Mouse (Mus musculus) NIH3T3 (cell line): ENCODE data around the gene Taf8.
"Not testable (repeated sequence)": the region's sequence is repeated elsewhere in the genome, so short reads cannot be mapped to it uniquely, and the experiment has no call there.

Experiments used
- DNase-seq: peaks from one replicate; pipeline ENCODE4 v3.0.0-alpha.2; 2012; ENCODE audit warnings: low read depth

Gene Taf8

DNA sequence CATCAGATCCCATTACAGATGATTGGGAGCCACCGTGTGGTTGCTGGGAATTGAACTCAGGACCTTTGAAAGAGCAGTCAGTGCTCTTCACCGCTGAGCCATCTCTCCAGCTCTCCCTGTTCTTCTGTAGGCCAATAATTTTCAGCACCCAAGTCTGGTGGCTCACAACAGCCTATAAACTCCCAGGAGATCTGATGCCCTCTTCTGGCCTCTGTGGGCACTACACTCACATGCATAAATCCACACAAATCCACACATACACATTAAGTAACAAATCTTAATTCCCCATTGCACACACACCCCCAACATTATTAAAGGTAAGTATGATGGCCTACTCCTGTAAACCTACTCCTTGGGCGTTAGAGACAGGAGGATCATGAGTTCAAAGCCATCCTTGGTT is 14.1 kb upstream of the Taf8 start:
- peak; percentile 40 for DNase-seq

DNA sequence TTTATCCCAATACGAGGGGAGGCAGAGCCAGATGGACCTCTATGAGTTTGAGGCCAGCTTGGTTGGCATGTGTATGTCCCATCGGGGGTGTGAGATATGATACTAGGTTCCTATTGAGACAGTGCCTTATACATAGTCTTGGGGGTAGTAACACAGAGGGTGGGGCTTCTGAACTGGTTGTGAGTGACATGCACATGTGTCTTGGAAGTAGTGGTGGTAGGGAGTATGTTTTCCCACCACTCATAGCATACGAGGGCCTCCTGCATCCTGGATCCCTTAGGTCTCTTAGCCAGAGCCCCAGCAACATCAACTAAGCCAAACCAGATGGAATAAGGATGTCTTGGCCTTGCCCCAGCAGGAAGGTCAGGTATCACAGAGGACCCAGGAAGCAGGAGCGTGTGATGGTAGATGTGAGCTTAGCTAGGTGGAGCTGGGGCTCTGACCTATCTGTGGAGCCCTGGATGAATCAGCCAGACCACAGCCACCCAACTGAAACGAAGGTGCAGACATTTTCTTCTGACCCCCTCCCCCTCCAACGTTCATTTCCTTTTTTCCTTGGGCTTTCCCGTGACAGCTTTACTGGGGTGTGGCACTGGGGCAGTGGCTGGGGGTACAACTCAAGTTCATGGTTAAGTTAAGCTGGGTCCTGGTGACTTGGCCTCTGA is 13.2 kb upstream of the Taf8 start:
- no peak for DNase-seq

DNA sequence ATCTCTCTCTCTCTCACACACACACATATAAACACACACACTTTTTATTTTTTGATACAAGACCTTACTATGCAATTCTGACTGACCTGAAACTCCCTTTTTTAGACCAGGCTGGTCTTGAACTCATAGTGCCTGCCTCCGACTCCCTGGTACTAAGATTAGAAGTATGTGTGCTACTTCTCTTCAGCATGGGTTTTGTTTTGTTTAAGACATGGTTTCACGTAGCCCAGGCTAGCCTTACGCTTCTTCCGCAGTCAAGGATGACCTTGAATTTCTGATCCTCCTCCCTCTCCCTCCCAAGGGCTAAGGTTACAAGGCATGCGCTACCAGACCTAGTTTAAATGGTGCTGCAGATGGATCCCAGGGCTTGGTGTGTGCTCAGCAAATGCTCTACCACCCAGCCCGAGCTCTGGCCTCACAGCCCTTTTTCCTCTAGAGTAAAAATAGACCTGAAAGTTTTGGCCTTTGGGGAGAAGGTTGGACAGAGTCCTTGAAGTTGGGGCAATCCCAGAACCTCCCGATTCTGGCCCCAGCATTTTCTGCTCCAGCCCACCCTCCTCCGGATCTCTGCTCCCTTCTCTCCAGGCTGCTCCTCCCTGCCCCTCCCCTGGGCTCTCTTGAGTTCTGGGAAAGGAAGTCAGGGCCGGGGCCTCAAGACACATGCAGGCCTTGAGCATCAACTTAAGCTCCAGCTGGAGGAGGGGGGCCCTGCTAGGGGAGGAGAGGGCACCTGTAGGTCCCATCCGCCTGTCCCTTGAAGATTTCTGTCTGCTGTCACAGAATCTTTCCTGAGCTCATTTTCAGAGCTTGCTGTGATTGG is 11.1 kb upstream of the Taf8 start:
- peak; percentile 56 for DNase-seq

DNA sequence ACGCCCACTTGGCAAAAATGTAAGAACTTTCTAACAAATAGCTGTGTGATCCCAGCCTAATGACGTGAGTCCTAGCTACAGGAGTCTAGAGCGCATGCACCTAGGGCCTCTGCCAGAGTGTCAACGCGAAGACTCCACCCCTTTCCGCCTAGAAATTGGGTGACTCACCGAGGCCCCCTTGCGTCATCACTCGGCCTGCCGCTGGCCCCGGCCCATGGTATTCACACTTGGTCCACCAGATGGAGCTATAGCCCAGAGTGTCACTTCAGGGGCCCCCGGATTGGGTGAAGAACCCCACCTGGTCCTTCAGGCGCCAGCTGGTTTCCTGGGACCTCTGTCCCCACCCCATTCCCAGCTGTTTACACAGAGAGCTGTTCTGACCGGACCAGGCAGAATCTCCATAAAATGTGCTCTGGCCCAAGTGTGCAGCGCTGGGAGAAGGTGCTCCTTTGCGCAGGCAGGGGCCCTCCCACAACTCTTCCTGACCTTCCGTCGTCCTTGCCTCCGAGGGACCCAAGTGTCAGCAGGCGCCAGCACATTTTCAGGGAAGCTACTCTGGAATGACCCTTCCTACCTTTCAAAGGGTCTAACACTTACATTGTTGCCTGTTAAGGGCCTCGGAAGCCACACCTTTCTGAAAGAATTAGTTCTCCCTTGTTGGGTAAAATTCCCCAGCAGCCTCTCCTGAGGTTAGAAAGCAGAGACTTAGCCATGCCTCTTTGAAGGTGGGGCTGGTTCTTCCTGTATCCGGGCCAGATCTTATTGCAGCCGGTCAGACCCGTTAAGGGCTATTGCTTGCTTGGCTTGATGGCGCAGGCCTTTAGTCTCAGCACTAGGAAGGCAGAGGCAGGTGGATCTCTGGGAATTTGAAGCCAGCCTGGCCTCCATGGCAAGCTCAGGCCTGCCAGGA is 9.3 kb upstream of the Taf8 start:
- peak; percentile 99 for DNase-seq

DNA sequence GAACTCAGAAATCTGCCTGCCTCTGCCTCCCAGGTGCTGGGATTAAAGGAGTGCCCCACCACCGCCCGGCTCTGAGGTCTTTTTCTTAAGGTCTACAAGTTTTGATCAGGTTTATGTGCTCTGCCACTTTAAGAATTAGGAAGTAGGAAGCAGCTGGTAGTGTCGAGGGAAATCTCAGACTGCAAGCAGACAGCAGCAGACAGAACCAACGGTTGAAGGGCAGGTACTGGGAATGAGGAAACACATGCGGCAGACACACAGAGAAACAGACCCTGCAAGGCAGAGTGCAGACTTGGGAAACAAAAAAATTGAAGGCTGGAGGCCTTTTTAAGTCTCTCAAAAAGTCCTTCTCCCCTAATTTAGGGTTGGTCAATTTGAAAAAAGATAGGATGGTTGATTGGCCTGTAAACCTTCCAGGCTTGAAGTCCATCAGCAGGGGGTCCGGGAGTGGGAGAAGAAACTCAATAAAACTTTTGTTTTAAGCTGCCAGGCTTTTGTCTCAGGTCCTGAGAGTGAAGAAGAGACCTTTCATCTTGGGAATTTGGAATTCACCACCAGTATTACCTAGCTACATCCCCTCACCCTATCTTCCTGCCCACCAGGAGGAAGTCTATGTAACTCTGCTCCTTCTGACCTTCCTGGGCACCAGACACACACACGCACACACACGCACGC is 7.1 kb upstream of the Taf8 start:
- no peak for DNase-seq

DNA sequence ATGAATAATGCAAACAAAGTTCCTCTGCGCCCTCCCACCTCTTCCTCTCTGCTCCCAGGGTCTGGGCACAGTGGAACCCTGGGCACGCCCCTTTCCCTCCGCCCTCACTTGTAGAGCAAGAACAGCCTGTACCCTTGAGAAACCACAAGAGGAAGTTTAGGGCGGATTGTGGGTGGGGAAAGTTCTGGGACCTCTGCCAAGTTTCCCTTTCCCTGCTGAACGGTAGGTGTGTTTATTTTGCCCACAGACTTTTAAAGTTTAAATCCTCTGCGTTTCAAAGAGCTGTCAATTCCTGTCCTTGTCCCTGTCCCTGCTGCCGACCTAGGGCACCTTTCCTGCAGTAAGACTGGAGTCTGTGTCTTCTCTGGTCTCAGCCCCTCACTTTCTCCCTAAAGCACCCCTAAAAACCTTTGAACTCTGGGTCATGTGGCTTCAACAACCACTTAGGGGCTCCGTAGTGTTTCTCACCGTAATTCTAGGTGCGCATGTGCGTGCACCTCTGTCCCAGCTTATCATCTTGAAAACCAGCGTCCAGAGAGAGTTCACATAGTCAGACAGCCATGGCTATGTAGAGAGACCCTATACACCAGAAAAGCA is 6.0 kb upstream of the Taf8 start:
- peak; percentile 96 for DNase-seq

DNA sequence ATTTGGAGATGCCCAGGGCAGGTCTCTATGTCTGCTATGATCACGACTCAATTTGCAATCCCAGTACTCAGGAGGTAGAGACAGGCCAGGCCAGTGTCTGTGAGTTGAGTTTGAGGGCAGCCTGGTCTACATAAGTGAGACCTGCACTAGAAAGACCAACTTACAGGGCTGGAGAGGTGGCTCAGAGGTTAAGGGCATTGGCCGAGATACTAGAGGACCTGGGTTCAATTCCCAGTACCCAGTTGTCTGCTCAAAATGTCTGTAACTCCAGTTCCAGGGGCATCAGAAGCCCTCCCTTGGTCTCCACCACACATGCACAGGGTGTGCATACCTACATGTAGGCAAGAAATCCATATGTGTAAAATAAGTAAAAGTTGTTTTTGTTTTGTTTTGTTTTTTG is 5.4 kb upstream of the Taf8 start:
- DNase-seq, result no peak

DNA sequence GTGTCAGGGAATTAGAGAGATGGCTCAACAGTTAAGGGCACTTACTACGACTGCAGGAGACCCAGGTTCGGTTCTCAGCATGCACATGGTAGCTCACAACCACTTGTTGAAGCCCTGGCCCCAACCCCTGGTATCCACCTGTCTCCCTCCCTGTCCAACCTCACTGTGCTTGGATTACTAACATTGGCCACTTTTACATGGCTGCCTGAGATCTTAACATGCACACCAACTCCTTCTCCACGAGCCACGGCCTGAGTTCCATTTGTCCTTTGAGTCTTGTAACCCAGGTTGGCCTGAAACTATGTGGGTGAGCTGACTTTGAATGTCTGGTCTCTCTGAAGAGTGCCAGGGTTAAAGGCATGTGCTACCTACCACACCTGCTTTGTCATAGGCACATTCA is 4.6 kb upstream of the Taf8 start:
- no peak for DNase-seq

DNA sequence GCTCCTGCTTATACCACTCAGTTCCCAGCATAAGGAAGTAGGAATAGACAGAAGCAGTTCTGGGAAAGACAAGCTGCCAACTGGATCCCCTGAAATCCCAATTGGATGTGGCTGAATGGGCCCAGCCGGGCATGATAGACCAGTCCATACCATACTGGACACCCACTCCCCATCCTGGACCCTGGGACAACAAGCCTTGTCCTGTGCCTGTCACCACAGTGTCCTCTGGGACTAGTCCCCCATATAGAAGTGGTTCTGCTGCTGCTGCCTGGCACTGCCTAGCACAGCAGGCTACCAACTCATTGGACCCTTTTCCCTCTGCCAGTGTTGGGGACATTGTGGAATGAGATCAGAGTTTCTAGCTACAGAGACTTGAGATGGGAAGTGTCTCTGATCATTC is 4.0 kb upstream of the Taf8 start:
- DNase-seq, result no peak

DNA sequence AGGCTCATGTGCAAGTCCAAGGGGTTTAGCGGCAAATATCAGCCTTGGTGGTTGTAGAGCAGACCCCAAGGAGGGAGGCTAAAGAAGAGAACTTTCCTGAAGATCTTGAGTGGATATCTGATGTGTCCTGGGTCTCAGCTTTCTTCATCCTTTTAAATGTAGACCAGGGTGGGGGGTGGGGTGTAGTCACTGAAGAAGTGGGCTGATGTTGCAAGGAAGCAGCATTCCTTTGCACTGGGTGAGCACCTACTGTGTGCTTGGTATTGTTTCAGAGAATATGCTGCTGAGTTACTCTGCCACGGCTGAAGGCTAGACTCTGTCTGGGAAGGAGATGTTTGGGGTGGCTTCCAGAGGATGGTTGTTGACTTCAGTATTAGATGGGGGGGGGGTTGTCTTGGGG is 3.5 kb upstream of the Taf8 start:
- DNase-seq, result no peak

DNA sequence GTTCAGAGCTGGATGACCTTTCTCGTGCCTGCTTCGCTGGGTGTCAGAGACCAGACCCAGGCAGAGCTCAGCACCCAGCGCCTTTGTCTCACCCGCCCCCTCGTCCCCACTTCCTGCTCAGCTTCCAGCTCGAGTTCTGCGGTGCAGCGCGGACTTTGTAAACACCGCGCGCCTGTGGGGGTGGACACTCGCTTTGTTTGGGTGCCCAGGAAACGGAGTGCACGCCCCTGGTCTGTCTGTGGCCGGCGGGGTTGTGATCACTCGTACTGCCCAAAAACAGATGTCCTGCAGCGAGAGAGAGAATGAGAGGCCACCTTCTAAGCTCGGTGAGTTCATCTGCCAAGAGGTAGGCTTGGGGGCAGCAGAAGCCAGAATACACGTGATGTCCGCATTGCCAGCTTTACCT is 2.9 kb upstream of the Taf8 start, which contains the start of gene Ccnd3:
Ccnd3 (plus strand) TSS at position 111 of the 406 bp plus-strand sequence.
- peak; percentile 63 for DNase-seq

DNA sequence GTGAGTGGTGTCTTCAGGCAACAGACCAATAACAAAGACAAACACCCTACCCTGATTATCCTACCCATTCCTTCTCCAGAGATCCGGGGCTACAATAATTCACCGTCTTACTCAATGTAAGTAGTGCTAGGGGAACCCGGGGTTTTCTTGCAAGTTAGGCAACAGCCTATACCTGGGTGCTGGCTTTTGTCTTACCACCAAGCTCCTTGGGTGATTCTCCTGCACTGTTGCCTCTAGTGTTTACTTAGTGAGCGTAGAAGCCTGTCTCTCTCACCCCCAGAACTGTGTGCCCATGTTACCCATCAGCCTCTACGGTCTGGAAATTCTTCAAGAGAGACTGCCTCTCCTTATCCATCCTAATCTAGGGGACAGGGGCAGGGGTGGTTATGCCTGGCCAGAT is 2.1 kb upstream of the Taf8 start:
- no peak for DNase-seq

DNA sequence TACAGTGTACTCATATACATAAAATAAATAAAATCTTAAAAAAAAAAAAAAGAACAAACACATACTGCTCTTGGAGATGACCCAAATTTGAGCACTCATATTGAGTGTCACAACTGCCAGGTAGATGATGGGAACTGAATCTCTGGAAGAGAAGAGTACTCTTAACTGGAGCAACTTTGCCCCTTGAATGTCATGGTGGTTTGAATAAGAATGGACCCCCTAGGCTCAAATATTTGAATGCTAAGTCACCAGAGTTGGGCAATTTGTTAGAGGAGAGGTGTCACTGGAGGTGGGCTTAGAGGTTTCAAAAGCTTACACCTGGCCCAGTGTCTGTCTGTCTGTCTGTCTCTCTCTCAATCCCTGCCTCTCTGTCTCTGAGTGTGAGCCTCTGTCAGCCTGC is 1.6 kb upstream of the Taf8 start:
- no peak for DNase-seq

DNA sequence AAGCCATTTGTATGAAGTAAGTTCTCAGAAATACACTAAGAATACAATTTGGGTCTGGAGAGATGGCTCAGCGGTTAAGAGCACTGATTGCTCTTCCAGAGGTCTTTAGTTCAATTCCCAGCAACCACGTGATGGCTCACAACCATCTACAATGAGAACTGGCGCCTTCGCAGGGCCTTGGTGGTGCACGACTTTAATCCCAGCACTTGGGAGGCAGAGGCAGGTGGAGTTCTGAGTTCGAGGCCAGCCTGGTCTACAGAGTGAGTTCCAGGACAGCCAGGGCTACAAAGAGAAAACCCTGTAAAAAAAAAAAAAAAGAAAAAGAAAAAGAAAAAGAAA is 584 bp upstream of the Taf8 start:
- DNase-seq, result not testable (repeated sequence)

DNA sequence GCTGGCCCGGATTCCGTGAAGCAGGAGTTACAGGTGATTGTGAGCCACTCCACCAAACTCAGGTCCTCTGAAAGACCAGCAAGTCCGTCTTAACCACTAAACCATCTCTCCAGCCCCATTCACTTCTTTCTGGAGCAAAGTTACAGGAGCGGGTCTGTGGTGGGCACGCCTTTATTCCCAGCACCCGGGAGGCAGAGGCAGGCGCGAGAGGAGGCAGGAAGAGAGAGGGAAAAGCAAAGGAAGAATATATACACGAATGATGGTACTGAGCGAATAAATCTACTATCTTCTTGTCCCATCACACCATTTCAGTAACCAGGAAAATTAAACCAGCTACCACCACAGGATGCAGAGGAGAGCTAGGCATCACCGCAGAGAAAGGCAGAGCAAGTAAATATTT is 561 bp downstream of the Taf8 start:
- no peak for DNase-seq

DNA sequence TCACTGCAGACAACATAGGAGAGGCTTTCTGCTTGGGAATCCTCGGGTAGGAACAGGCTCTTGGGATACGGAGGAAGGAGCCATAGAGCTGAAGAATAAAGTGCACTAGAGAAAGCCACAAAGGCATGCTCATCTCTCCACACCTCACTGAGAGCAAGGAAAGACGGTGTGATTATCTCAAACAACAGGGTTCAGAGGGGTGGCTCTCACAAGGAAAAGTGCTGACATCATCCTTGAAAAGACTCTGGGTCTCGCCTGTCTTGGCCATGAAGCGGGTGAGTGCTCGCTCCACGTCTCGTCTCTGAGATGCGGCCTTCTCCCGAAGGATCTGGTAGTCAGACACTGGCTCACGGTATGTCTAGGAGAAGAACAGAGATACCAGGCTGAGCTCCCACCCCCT is 8.0 kb downstream of the Taf8 start:
- no peak for DNase-seq

DNA sequence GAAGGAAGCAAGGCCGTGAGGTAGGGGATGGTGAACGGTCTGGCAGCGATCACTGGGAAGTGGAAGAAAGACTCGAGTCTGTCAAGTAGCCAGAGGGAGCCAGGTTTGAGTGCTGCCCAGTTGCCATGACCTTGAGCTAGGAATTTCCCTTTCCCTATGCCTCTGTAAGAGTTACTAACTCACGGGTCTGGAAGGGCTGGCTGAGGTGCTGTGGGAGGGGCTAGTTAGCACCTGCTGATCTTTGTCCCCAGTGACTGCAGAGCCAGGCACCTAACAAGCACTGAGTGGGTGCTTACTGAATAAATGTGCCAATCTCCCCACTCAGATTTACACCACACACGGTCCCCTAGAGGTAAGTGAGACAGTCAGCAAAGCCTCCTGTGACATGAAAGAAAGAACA is 8.4 kb downstream of the Taf8 start:
- DNase-seq, result no peak

DNA sequence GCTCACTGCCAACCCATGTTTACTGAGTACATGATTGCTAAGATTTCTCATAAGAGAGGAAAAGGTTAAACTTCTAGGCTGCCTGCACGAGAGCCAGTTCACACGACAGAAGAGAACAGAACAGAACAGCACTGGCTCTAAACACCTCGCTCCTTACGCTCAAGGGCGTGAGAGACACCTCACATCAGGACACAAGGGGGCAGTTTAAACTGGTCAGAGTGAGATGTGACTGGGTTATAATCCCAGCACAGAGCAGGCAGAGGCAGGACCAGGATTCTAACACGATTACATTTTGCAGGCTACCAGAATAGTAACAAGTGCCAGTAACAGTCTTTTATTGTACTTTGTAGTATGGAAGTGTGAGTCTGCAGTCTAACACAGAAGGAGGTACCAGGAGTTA is 9.4 kb downstream of the Taf8 start:
- DNase-seq, result no peak

DNA sequence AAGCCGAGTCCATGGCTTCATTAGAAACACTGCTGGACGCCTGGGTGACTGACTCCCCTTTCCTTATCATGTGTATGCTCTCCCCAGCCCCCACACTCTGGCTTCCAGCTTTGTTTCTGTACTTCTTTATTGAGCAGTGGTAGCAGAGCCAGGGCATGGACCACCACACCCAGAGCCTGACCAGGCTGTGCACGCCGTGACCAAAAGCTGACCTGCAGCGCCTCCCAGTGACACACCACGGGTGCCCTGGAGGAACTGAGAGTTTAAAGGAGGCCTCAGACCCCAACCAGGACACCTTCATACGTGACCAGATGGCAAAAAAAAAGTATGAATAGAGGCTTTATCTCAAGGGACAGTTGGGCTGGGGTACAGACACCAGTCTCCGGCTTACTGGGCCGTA is 11.3 kb downstream of the Taf8 start:
- no peak for DNase-seq

DNA sequence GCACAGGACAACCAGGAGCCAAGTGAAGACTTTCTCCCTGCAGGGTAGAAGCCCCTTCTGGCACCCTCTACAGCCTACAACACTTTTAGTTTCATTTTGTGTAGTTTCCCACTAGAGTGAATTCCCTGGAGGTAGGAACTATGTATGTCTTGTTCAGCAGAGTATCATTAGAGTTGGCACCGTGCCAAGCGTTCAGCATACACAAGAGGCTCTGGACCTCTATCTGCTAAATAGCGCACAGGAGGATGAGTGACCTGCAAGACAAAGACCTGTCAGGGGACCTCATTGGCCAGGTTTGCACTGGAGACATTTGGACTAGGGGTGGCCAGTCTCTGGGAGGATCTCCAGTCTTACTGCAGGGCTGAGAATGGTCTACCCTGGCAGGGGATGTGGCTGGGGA is 16.3 kb downstream of the Taf8 start:
- peak; percentile 62 for DNase-seq

DNA sequence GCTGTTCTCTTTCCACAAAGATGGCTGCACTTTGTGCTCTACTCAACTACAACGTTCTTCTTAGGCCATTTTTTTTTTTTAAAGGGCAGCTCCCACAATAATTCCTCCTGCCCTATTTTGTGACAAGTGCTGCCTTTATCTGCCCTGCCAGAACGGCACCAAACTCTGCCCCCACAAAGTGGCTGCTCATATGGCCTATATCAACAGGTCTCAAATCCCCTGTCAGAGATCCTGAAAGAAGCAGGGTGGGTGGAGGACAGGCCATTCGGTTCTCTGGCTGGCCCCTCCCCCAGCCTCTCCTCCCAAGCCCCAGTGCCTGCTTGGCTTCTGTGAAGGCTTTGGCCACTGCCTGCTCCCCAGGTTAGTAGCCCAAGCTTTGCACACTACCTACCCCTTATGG is 17.1 kb downstream of the Taf8 start:
- no peak for DNase-seq
